Mouse (Mus musculus): ENCODE data around the gene Hk2. TPM values are rescaled to one million over a fixed set of nuclear protein-coding genes. Genes with fewer than 3 reads are reported as not detected.

Hk2 gene
- total RNA-seq, 1 experiment, result 155 TPM

DNA sequence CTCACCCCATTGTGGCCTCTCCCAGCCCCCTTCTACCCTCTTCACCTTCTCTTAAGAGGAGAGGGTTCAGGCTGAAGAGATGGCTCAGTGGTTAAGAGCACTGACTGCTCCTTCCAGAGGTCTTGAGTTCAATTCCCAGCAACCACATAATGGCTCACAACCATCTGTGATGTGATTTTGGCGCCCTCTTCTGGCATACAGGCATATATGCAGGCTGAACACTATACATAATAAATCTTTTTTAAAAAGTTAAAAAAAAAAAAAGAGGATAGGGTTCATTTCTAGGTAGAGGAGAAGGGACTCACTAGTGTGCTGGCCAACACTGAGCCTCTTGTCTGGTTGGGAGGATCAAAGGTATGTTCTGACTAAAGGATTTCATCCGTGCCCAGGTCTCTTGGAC is 24.2 kb downstream of the Hk2 start:
- in situ Hi-C loops (cut with MboI; ENCODE audit: low sequenced_read_pairs in 2 of 2, unreplicated experiment in 2 of 2), result no loop called here
- H3K27ac ChIP-seq (ENCODE audit: insufficient read depth, low read depth, low read length, poor library complexity, severe bottlenecking), result no peak overlapping the region
- H3K36me3 ChIP-seq (ENCODE audit: control insufficient read depth, insufficient read depth, low read length, poor library complexity, severe bottlenecking), result peaks cover 20% of the 10 kb centered on the region
- H3K4me3 ChIP-seq (ENCODE audit: insufficient read depth in 1 of 2, low read depth in 1 of 2, low read length in 2 of 2, poor library complexity in 1 of 2, severe bottlenecking in 1 of 2), result no peak overlapping the region
- no peak for DNase-seq (ENCODE audit: low read depth, low spot score)
- peaks cover 0 to 3% of the 10 kb centered on the region in 2 experiments; a peak in 2 of 4 replicates for H3K4me1 ChIP-seq (ENCODE audit: control insufficient read depth in 2 of 2, insufficient read depth in 2 of 2, low read length in 2 of 2, poor library complexity in 1 of 2)
- TF ChIP-seq CHD2 (IDR thresholded peaks at IDR 0.05; ENCODE audit: low read depth, low read length) (no peak), ZNF384 (IDR thresholded peaks at IDR 0.05; ENCODE audit: low read depth, low read length) (0 out of 2 replicates have a peak, but pooled peaks have one; percentile 18)
- no peak overlapping the region for H3K9ac ChIP-seq (ENCODE audit: insufficient read depth, low read depth, low read length, poor library complexity, severe bottlenecking)
- no peaks in the 10 kb centered on the region for H3K9me3 ChIP-seq (ENCODE audit: control insufficient read depth, insufficient read depth, low read depth, low read length)

GRCm38 (mm10) chr6:82748106-82748672 is 26.1 kb downstream of the Hk2 start:
- in situ Hi-C loops (cut with MboI; ENCODE audit: low sequenced_read_pairs in 2 of 2, unreplicated experiment in 2 of 2), result no loop called here
- H3K9me3 ChIP-seq (ENCODE audit: control insufficient read depth, insufficient read depth, low read depth, low read length), result no peaks in the 10 kb centered on the region
- no peak overlapping the region for H3K9ac ChIP-seq (ENCODE audit: insufficient read depth, low read depth, low read length, poor library complexity, severe bottlenecking)
- H3K4me1 ChIP-seq (ENCODE audit: control insufficient read depth in 2 of 2, insufficient read depth in 2 of 2, low read length in 2 of 2, poor library complexity in 1 of 2), result peaks cover 0 to 4% of the 10 kb centered on the region in 2 experiments; a peak in 1 of 4 replicates
- TF ChIP-seq CHD2 (IDR thresholded peaks at IDR 0.05; ENCODE audit: low read depth, low read length), result no peak
- TF ChIP-seq MAFK (IDR thresholded peaks at IDR 0.05; ENCODE audit: insufficient read depth, low read depth, low read length), result no peak
- no peak for TF ChIP-seq ZC3H11A (IDR thresholded peaks at IDR 0.05; ENCODE audit: borderline replicate concordance, low read depth, low read length)
- no peak overlapping the region for H3K27ac ChIP-seq (ENCODE audit: insufficient read depth, low read depth, low read length, poor library complexity, severe bottlenecking)
- peaks cover 25% of the 10 kb centered on the region for H3K36me3 ChIP-seq (ENCODE audit: control insufficient read depth, insufficient read depth, low read length, poor library complexity, severe bottlenecking)
- no peak for DNase-seq (ENCODE audit: low read depth, low spot score)
- H3K4me3 ChIP-seq (ENCODE audit: insufficient read depth in 1 of 2, low read depth in 1 of 2, low read length in 2 of 2, poor library complexity in 1 of 2, severe bottlenecking in 1 of 2), result no peak overlapping the region

DNA sequence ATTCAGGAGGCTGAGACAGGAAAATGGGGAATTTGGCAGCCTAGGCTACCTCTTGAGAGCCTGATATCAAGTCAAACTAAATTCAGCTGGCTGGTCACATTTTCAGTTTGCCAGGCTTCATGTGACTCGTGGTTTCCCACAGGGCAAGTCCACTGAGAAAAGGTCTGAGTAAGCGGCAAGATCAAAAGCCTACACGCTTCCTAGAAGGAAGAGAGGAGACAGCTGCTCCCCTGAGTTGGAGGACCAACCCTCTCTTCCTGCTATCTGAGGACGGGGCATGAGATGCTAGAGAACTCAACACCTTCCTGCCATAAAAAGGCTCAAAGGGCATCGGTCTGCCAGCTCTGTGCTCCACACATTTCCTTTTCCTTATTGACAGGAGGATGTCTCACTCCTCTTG is 27.2 kb downstream of the Hk2 start:
- no peak for DNase-seq (ENCODE audit: low read depth, low spot score)
- Histone ChIP-seq H3K9ac (ENCODE audit: insufficient read depth, low read depth, low read length, poor library complexity, severe bottlenecking) (no peak overlapping the region), H3K4me1 (ENCODE audit: control insufficient read depth in 2 of 2, insufficient read depth in 2 of 2, low read length in 2 of 2, poor library complexity in 1 of 2) (peaks cover 0 to 4% of the 10 kb centered on the region in 2 experiments; a peak in 1 of 4 replicates), H3K36me3 (ENCODE audit: control insufficient read depth, insufficient read depth, low read length, poor library complexity, severe bottlenecking) (peaks cover 33% of the 10 kb centered on the region), H3K9me3 (ENCODE audit: control insufficient read depth, insufficient read depth, low read depth, low read length) (no peaks in the 10 kb centered on the region), H3K4me3 (ENCODE audit: insufficient read depth in 1 of 2, low read depth in 1 of 2, low read length in 2 of 2, poor library complexity in 1 of 2, severe bottlenecking in 1 of 2) (no peak overlapping the region), H3K27ac (ENCODE audit: insufficient read depth, low read depth, low read length, poor library complexity, severe bottlenecking) (no peak overlapping the region)
- TF ChIP-seq ZNF384 (IDR thresholded peaks at IDR 0.05; ENCODE audit: low read depth, low read length) (no peak), HCFC1 (IDR thresholded peaks at IDR 0.05; ENCODE audit: borderline replicate concordance, insufficient read depth, low read length) (no peak), ZC3H11A (IDR thresholded peaks at IDR 0.05; ENCODE audit: borderline replicate concordance, low read depth, low read length) (no peak), MAFK (IDR thresholded peaks at IDR 0.05; ENCODE audit: insufficient read depth, low read depth, low read length) (no peak), CHD2 (IDR thresholded peaks at IDR 0.05; ENCODE audit: low read depth, low read length) (no peak)
- in situ Hi-C loops (cut with MboI; ENCODE audit: low sequenced_read_pairs in 2 of 2, unreplicated experiment in 2 of 2), result no loop called here

DNA sequence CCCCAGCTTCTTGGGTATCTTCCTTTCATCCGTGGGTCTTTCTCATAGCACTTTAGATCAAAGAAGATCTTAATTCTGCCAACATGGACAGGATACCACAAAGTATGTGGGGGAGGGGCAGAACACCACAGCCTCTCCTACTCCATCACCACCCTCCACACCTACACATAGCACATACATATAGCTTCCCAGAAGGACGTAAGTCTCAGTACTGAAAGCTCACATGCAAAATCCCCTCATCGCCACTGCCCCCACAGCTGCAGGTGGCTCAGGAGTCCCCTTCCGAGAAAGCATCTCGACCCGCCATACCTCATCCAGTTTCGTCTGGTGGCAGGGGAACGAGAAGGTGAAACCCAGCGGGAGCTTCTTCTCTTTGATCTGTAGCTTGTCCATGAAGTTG is 29.7 kb downstream of the Hk2 start:
- H3K4me3 ChIP-seq (ENCODE audit: insufficient read depth in 1 of 2, low read depth in 1 of 2, low read length in 2 of 2, poor library complexity in 1 of 2, severe bottlenecking in 1 of 2), result no peak overlapping the region
- no peaks in the 10 kb centered on the region for H3K9me3 ChIP-seq (ENCODE audit: control insufficient read depth, insufficient read depth, low read depth, low read length)
- no peak overlapping the region for H3K9ac ChIP-seq (ENCODE audit: insufficient read depth, low read depth, low read length, poor library complexity, severe bottlenecking)
- H3K36me3 ChIP-seq (ENCODE audit: control insufficient read depth, insufficient read depth, low read length, poor library complexity, severe bottlenecking), result peaks cover 34% of the 10 kb centered on the region
- DNase-seq (ENCODE audit: low read depth, low spot score), result no peak
- no peak overlapping the region for H3K27ac ChIP-seq (ENCODE audit: insufficient read depth, low read depth, low read length, poor library complexity, severe bottlenecking)
- TF ChIP-seq MAFK (IDR thresholded peaks at IDR 0.05; ENCODE audit: insufficient read depth, low read depth, low read length) (no peak), ZNF384 (IDR thresholded peaks at IDR 0.05; ENCODE audit: low read depth, low read length) (no peak), HCFC1 (IDR thresholded peaks at IDR 0.05; ENCODE audit: borderline replicate concordance, insufficient read depth, low read length) (no peak), ZC3H11A (IDR thresholded peaks at IDR 0.05; ENCODE audit: borderline replicate concordance, low read depth, low read length) (no peak), CHD2 (IDR thresholded peaks at IDR 0.05; ENCODE audit: low read depth, low read length) (no peak)
- H3K4me1 ChIP-seq (ENCODE audit: control insufficient read depth in 2 of 2, insufficient read depth in 2 of 2, low read length in 2 of 2, poor library complexity in 1 of 2), result peaks cover 2 to 4% of the 10 kb centered on the region in 2 experiments; a peak in 2 of 4 replicates
- in situ Hi-C loops (cut with MboI; ENCODE audit: low sequenced_read_pairs in 2 of 2, unreplicated experiment in 2 of 2), result no loop called here

DNA sequence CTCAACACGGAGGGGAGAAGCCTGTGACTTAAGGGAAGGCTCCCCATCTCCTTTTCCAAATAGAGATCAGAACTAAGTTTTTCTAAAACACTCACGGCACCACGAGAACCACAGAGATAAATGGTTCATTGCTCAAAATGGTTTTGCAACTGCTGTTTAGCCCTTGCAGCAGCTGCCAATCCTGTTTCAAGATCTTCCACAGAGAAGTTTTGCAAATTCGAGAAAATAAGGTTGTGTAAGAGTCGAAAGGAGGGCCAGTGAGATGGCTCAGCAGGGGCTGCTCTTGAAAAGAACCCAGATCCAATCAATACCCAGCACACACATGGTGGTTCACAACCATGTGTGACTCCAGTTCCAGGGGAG is 32.8 kb downstream of the Hk2 start:
- TF ChIP-seq MAFK (IDR thresholded peaks at IDR 0.05; ENCODE audit: insufficient read depth, low read depth, low read length) (no peak), CHD2 (IDR thresholded peaks at IDR 0.05; ENCODE audit: low read depth, low read length) (no peak), ZC3H11A (IDR thresholded peaks at IDR 0.05; ENCODE audit: borderline replicate concordance, low read depth, low read length) (no peak), ZNF384 (IDR thresholded peaks at IDR 0.05; ENCODE audit: low read depth, low read length) (no peak), HCFC1 (IDR thresholded peaks at IDR 0.05; ENCODE audit: borderline replicate concordance, insufficient read depth, low read length) (no peak)
- no peak for DNase-seq (ENCODE audit: low read depth, low spot score)
- no peak overlapping the region for H3K27ac ChIP-seq (ENCODE audit: insufficient read depth, low read depth, low read length, poor library complexity, severe bottlenecking)

More for the DNA sequence above, 32.8 kb downstream of the Hk2 start:
- Histone ChIP-seq H3K9ac (ENCODE audit: insufficient read depth, low read depth, low read length, poor library complexity, severe bottlenecking) (no peak overlapping the region), H3K4me3 (ENCODE audit: insufficient read depth in 1 of 2, low read depth in 1 of 2, low read length in 2 of 2, poor library complexity in 1 of 2, severe bottlenecking in 1 of 2) (no peak overlapping the region), H3K4me1 (ENCODE audit: control insufficient read depth in 2 of 2, insufficient read depth in 2 of 2, low read length in 2 of 2, poor library complexity in 1 of 2) (peaks cover 2 to 5% of the 10 kb centered on the region in 2 experiments; a peak in 2 of 4 replicates), H3K9me3 (ENCODE audit: control insufficient read depth, insufficient read depth, low read depth, low read length) (no peaks in the 10 kb centered on the region), H3K36me3 (ENCODE audit: control insufficient read depth, insufficient read depth, low read length, poor library complexity, severe bottlenecking) (peaks cover 44% of the 10 kb centered on the region)
- in situ Hi-C loops (cut with MboI; ENCODE audit: low sequenced_read_pairs in 2 of 2, unreplicated experiment in 2 of 2), result no loop called here

All from ES-E14 (cell line).